Mouse (Mus musculus): Measurements from ENCODE around the gene Ywhab. TPM values are rescaled to one million over a fixed set of nuclear protein-coding genes. Genes with fewer than 3 reads are reported as not detected.
A peak's percentile ranks its signal among the peaks of the same experiment; 100 is the strongest.

Gene Ywhab
- 445 and 473 TPM in 2 replicates for polyA plus RNA-seq (2014; fragmentation: Nextera tagmentation; extraction: Ambion mirVana)

DNA sequence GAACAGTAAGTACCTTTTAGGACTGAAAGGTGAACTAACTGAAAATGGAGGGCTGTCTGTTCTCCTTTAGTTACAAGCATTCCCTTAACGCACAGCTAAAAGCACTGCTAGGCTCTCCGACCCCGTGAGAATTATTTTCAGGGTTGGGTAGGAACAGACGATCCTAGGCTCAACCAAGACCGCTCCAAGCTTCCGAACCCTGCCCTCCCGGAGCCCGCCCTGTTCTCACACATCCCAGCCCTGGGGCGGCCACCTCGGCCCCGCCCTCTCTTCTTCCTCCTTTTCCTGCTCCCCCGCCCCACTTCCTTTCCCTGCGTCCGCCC, at the start of gene Ywhab:
Ywhab (plus strand) TSS at position 307 of the 323 bp plus-strand sequence.
- peak within 1 kb of the TSS; percentile 87 for H3K4me3 ChIP-seq (replicated peaks; ENCODE audit: low read length)
- no peak for ATAC-seq (ENCODE audit: low FRiP score)
- WGBS = under 1% methylated on average over 14 of the region's 14 CpGs

DNA sequence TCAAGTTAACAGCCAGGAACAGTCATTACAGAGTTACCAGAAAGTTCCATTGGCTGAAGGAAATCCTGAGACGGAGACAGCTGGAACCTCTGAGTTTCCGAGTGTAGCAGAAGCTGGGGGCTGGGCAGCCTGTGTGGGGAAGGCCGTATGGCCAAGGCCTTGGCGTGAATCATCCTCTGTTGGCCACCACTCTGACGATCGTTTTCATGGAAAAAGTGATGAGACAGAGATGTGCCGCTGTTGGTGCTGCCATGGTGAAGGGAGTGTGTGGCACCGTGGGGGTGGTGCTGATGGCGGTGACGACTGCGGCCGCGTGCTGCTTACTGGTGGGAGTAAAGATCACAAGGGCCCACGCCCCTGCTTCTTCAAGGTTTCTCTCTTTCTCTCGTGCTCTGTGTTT, 48.5 kb upstream of the Ywhab start:
- H3K27me3 ChIP-seq (ENCODE audit: control insufficient read depth, insufficient read depth, low read length) = no peaks in the 10 kb centered on the region
- no peak overlapping the region for H3K9ac ChIP-seq
- no peak for ATAC-seq (ENCODE audit: low FRiP score)
- no peak for DNase-seq (ENCODE audit: low spot score)
- H3K36me3 ChIP-seq (replicated peaks; ENCODE audit: control insufficient read depth, insufficient read depth) = no peaks in the 10 kb centered on the region
- H3K27ac ChIP-seq = no peak overlapping the region
- H3K4me1 ChIP-seq (replicated peaks; ENCODE audit: control insufficient read depth, insufficient read depth, low read length) = no peaks in the 10 kb centered on the region
- no peaks in the 10 kb centered on the region for H3K9me3 ChIP-seq (ENCODE audit: control insufficient read depth, low read length)
- H3K4me2 ChIP-seq (replicated peaks) = no peak overlapping the region
- H3K4me3 ChIP-seq (replicated peaks; ENCODE audit: low read length) = no peak overlapping the region
- 80% methylated on average over 15 of the region's 15 CpGs for WGBS

More for the DNA sequence above, at the start of gene Ywhab:
- Histone ChIP-seq H3K27me3 (ENCODE audit: control insufficient read depth, insufficient read depth, low read length) (no peaks in the 10 kb centered on the region), H3K36me3 (replicated peaks; ENCODE audit: control insufficient read depth, insufficient read depth) (peaks cover 12% of the 10 kb centered on the region), H3K9me3 (ENCODE audit: control insufficient read depth, low read length) (no peaks in the 10 kb centered on the region), H3K4me2 (replicated peaks) (peak within 1 kb of the TSS; percentile 80), H3K9ac (peak within 1 kb of the TSS; percentile 88), H3K4me1 (replicated peaks; ENCODE audit: control insufficient read depth, insufficient read depth, low read length) (peaks cover 32% of the 10 kb centered on the region), H3K27ac (peak within 1 kb of the TSS; percentile 92)
- no peak for DNase-seq (ENCODE audit: low spot score)

GRCm38 (mm10) chr2:163947976-163948375, 46.8 kb upstream of the Ywhab start:
- ATAC-seq (ENCODE audit: low FRiP score) (no peak), DNase-seq (ENCODE audit: low spot score) (no peak)
- H3K36me3 ChIP-seq (replicated peaks; ENCODE audit: control insufficient read depth, insufficient read depth) = no peaks in the 10 kb centered on the region
- H3K4me1 ChIP-seq (replicated peaks; ENCODE audit: control insufficient read depth, insufficient read depth, low read length) = no peaks in the 10 kb centered on the region
- no peaks in the 10 kb centered on the region for H3K27me3 ChIP-seq (ENCODE audit: control insufficient read depth, insufficient read depth, low read length)
- no peaks in the 10 kb centered on the region for H3K9me3 ChIP-seq (ENCODE audit: control insufficient read depth, low read length)
- 71% methylated on average over 7 of the region's 7 CpGs for WGBS
- no peak overlapping the region for H3K9ac ChIP-seq
- H3K27ac ChIP-seq = no peak overlapping the region
- H3K4me2 ChIP-seq (replicated peaks) = no peak overlapping the region
- no peak overlapping the region for H3K4me3 ChIP-seq (replicated peaks; ENCODE audit: low read length)

GRCm38 (mm10) chr2:163951770-163952169, 43.0 kb upstream of the Ywhab start:
- Histone ChIP-seq H3K4me2 (replicated peaks) (no peak overlapping the region), H3K27ac (no peak overlapping the region), H3K27me3 (ENCODE audit: control insufficient read depth, insufficient read depth, low read length) (no peaks in the 10 kb centered on the region), H3K9me3 (ENCODE audit: control insufficient read depth, low read length) (no peaks in the 10 kb centered on the region), H3K4me3 (replicated peaks; ENCODE audit: low read length) (no peak overlapping the region), H3K36me3 (replicated peaks; ENCODE audit: control insufficient read depth, insufficient read depth) (no peaks in the 10 kb centered on the region), H3K9ac (no peak overlapping the region), H3K4me1 (replicated peaks; ENCODE audit: control insufficient read depth, insufficient read depth, low read length) (no peaks in the 10 kb centered on the region)
- 28% methylated on average over 4 of the region's 4 CpGs for WGBS
- DNase-seq (ENCODE audit: low spot score) (peak; percentile 76), ATAC-seq (ENCODE audit: low FRiP score) (no peak; the same call in 1 of the 2 replicates)

DNA sequence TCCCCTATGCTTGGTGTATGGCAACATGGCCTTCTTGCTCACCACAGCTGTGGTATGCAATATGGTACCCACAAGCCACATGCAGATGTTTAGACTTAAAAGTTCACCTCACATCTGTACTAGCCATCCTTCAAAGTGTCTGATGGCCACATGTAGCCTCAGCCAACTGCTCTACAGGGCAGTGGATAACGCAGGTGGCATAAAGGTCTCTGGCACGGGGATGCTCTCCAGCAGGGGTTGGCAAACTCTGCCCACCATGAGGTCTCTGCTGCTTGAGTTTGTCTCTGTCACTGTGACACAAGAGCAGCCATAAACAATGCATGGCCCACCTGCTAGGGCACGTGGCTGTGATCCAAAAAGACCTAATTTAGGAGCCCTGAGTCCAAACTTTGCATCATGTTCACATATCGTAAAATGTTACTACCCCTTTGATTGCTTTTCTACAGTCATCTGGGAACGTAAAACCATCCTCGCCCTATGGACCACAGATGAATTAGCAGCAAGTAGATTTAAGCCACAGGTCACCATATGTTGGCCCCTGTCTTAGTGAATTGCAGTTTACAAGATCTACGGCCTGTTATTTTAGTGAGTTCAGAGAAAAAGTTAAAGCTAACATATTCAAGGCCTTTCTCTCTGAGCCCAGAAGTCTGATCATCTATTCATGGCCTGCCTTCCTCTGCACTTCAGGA, 41.0 kb upstream of the Ywhab start:
- no peak overlapping the region for H3K9ac ChIP-seq

GRCm38 (mm10) chr2:163964606-163965560, 29.9 kb upstream of the Ywhab start:
- Histone ChIP-seq H3K9me3 (ENCODE audit: control insufficient read depth, low read length) (no peaks in the 10 kb centered on the region), H3K4me1 (replicated peaks; ENCODE audit: control insufficient read depth, insufficient read depth, low read length) (no peaks in the 10 kb centered on the region), H3K27ac (no peak overlapping the region), H3K36me3 (replicated peaks; ENCODE audit: control insufficient read depth, insufficient read depth) (no peaks in the 10 kb centered on the region), H3K27me3 (ENCODE audit: control insufficient read depth, insufficient read depth, low read length) (no peaks in the 10 kb centered on the region), H3K4me3 (replicated peaks; ENCODE audit: low read length) (no peak overlapping the region), H3K9ac (no peak overlapping the region), H3K4me2 (replicated peaks) (no peak overlapping the region)
- ATAC-seq (ENCODE audit: low FRiP score) (no peak), DNase-seq (ENCODE audit: low spot score) (no peak)
- 64% methylated on average over 19 of the region's 19 CpGs for WGBS

More for the DNA sequence above, 41.0 kb upstream of the Ywhab start:
- Histone ChIP-seq H3K4me2 (replicated peaks) (no peak overlapping the region), H3K4me3 (replicated peaks; ENCODE audit: low read length) (no peak overlapping the region), H3K27me3 (ENCODE audit: control insufficient read depth, insufficient read depth, low read length) (no peaks in the 10 kb centered on the region), H3K9me3 (ENCODE audit: control insufficient read depth, low read length) (peaks cover 7% of the 10 kb centered on the region; the same call in 1 of the 2 replicates), H3K27ac (no peak overlapping the region), H3K36me3 (replicated peaks; ENCODE audit: control insufficient read depth, insufficient read depth) (no peaks in the 10 kb centered on the region), H3K4me1 (replicated peaks; ENCODE audit: control insufficient read depth, insufficient read depth, low read length) (no peaks in the 10 kb centered on the region)
- WGBS = 74% methylated on average over 7 of the region's 7 CpGs
- DNase-seq (ENCODE audit: low spot score) = no peak
- no peak for ATAC-seq (ENCODE audit: low FRiP score)

GRCm38 (mm10) chr2:163965706-163966105, 29.1 kb upstream of the Ywhab start:
- no peak overlapping the region for H3K4me3 ChIP-seq (replicated peaks; ENCODE audit: low read length)
- no peak for ATAC-seq (ENCODE audit: low FRiP score)
- 71% methylated on average over 7 of the region's 7 CpGs for WGBS

GRCm38 (mm10) chr2:163968581-163968980, 26.2 kb upstream of the Ywhab start:
- DNase-seq (ENCODE audit: low spot score) = peak; percentile 88
- ATAC-seq (ENCODE audit: low FRiP score) = no peak
- Histone ChIP-seq H3K9me3 (ENCODE audit: control insufficient read depth, low read length) (no peaks in the 10 kb centered on the region), H3K4me2 (replicated peaks) (no peak overlapping the region), H3K4me3 (replicated peaks; ENCODE audit: low read length) (no peak overlapping the region), H3K27me3 (ENCODE audit: control insufficient read depth, insufficient read depth, low read length) (no peaks in the 10 kb centered on the region), H3K9ac (no peak overlapping the region), H3K27ac (no peak overlapping the region), H3K36me3 (replicated peaks; ENCODE audit: control insufficient read depth, insufficient read depth) (no peaks in the 10 kb centered on the region), H3K4me1 (replicated peaks; ENCODE audit: control insufficient read depth, insufficient read depth, low read length) (no peaks in the 10 kb centered on the region)
- 2% methylated on average over 5 of the region's 5 CpGs for WGBS

More at GRCm38 (mm10) chr2:163965706-163966105, 29.1 kb upstream of the Ywhab start:
- no peak overlapping the region for H3K4me2 ChIP-seq (replicated peaks)
- H3K4me1 ChIP-seq (replicated peaks; ENCODE audit: control insufficient read depth, insufficient read depth, low read length) = no peaks in the 10 kb centered on the region
- no peaks in the 10 kb centered on the region for H3K36me3 ChIP-seq (replicated peaks; ENCODE audit: control insufficient read depth, insufficient read depth)
- H3K9me3 ChIP-seq (ENCODE audit: control insufficient read depth, low read length) = no peaks in the 10 kb centered on the region
- DNase-seq (ENCODE audit: low spot score) = no peak
- H3K27me3 ChIP-seq (ENCODE audit: control insufficient read depth, insufficient read depth, low read length) = no peaks in the 10 kb centered on the region
- H3K9ac ChIP-seq = no peak overlapping the region
- H3K27ac ChIP-seq = no peak overlapping the region

- H3K27ac ChIP-seq = no peak overlapping the region
- H3K4me3 ChIP-seq (replicated peaks; ENCODE audit: low read length) = no peak overlapping the region
- no peak overlapping the region for H3K9ac ChIP-seq
- H3K27me3 ChIP-seq (ENCODE audit: control insufficient read depth, insufficient read depth, low read length) = no peaks in the 10 kb centered on the region
- H3K4me1 ChIP-seq (replicated peaks; ENCODE audit: control insufficient read depth, insufficient read depth, low read length) = no peaks in the 10 kb centered on the region
- H3K36me3 ChIP-seq (replicated peaks; ENCODE audit: control insufficient read depth, insufficient read depth) = no peaks in the 10 kb centered on the region
- ATAC-seq (ENCODE audit: low FRiP score) = no peak
- WGBS = 57% methylated on average over 3 of the region's 3 CpGs
- no peak overlapping the region for H3K4me2 ChIP-seq (replicated peaks)
- no peak for DNase-seq (ENCODE audit: low spot score)
- 0 out of 2 replicates have a peak, but pooled peaks cover 2% of the 10 kb centered on the region for H3K9me3 ChIP-seq (ENCODE audit: control insufficient read depth, low read length)
These were observed 24.4 kb upstream of the Ywhab start for GRCm38 (mm10) chr2:163970326-163970725.

Data from hindbrain, embryonic 14.5 days (tissue).